Mouse (Mus musculus) cortical plate, adult 2 months (tissue): Measurements from ENCODE around the gene Poln.

Source experiments
- CTCF ChIP-seq: fragments of 200-500 bp; IDR thresholded peaks from 2 replicates; pipeline ENCODE4 v1.5.1; 2011; ENCODE audit warnings: mild to moderate bottlenecking, control low read depth, low read length; ENCODE audit not compliant: insufficient read depth; ENCODE audit errors: extremely low read depth
- POLR2A ChIP-seq: fragments of 200-500 bp; IDR thresholded peaks from 2 replicates; pipeline ENCODE4 v1.6.1; 2011; ENCODE audit warnings: mild to moderate bottlenecking, low read length, control low read depth; ENCODE audit not compliant: insufficient read depth; ENCODE audit errors: extremely low read depth

DNA sequence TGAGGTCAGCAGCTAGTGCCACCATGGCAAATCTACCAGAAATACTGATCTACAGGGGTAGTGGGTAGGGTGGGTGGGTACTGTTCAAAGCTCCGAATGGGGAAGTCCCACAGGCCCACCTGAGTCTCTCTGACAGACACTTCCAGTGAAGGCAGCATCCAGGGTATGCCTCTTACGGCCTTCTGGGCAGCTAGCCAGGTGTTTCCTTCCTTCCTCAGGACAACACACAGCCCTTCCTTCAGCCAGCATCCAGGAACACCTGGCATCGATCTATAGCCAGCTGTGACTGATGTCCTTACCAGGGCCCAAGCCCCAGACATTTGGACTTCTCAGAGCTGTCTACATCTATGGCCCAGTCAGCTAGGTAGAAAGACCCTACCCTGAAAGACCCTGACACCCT, 13.2 kb upstream of the Poln start:
- TF ChIP-seq CTCF (no peak), POLR2A (no peak)
